Mouse (Mus musculus) liver, embryonic 14.5 days (tissue): ENCODE results near the gene Nr2f2. TPM values are rescaled to one million over a fixed set of nuclear protein-coding genes. Genes with fewer than 3 reads are reported as not detected.

ENCODE experiments used
- ATAC-seq: fragments of 200-750 bp; cut with Nextera tagmentation; 2 replicates; pipeline ENCODE4 v1.8.0; 2017; ENCODE audit warnings: moderate number of reproducible peaks, mild to moderate bottlenecking, moderate library complexity; ENCODE audit not compliant: insufficient read depth
- DNase-seq, 3 experiments: peaks; one replicate each; pipeline ENCODE4 v3.0.0-alpha.2; 2012 to 2013; ENCODE audit warnings: low read depth in 3 of 3, low spot score in 3 of 3
- H3K27ac ChIP-seq: fragments of 300-500 bp; sonication (generic); 2 replicates; pipeline ENCODE4 v1.5.1; 2014; ENCODE audit warnings: moderate library complexity, mild to moderate bottlenecking, control low read depth, inconsistent platforms
- H3K27me3 ChIP-seq: fragments of 300-500 bp; sonication (generic); 2 replicates; pipeline ENCODE4 v1.6.1; 2014; ENCODE audit warnings: mild to moderate bottlenecking, low read length, moderate library complexity; ENCODE audit not compliant: control insufficient read depth, insufficient read depth
- H3K36me3 ChIP-seq: fragments of 300-500 bp; sonication (generic); replicated peaks from 2 replicates; pipeline ENCODE4 v1.6.1; 2014; ENCODE audit warnings: low read depth; ENCODE audit not compliant: control insufficient read depth, insufficient read depth
- H3K4me1 ChIP-seq, 2 experiments: fragments of 200-500 bp in 1 of 2; fragments of 300-500 bp in 1 of 2; sonication (generic) in 1 of 2; replicated peaks; 2 replicates each; pipeline ENCODE4 v1.6.1; 2012 to 2014; ENCODE audit warnings: antibody characterized with exemption in 1 of 2, inconsistent platforms in 1 of 2, low read length in 1 of 2; ENCODE audit not compliant: control insufficient read depth in 2 of 2, insufficient read depth in 2 of 2
- H3K4me2 ChIP-seq: fragments of 300-500 bp; sonication (generic); 2 replicates; pipeline ENCODE4 v1.6.1; 2014; ENCODE audit warnings: low read depth, mild to moderate bottlenecking, control low read depth, moderate library complexity
- H3K4me3 ChIP-seq, 2 experiments: fragments of 200-500 bp in 1 of 2; fragments of 300-500 bp in 1 of 2; sonication (generic) in 1 of 2; 2 replicates each; pipeline ENCODE4 v1.5.1; 2012 to 2014; ENCODE audit warnings: low read depth in 2 of 2, low read length in 2 of 2, mild to moderate bottlenecking in 2 of 2, control low read depth in 1 of 2, inconsistent platforms in 1 of 2, moderate library complexity in 1 of 2; ENCODE audit not compliant: insufficient read depth in 1 of 2
- H3K9ac ChIP-seq: fragments of 300-500 bp; sonication (generic); replicated peaks from 2 replicates; pipeline ENCODE4 v1.6.1; 2014; ENCODE audit warnings: mild to moderate bottlenecking, control low read depth, moderate library complexity
- H3K9me3 ChIP-seq: fragments of 300-500 bp; sonication (generic); 2 replicates; pipeline ENCODE4 v1.6.1; 2016; ENCODE audit warnings: low read length, mixed read lengths; ENCODE audit not compliant: control insufficient read depth
- CTCF ChIP-seq: IDR thresholded peaks from 2 replicates; pipeline ENCODE4 v1.5.1; 2016; ENCODE audit warnings: antibody characterized with exemption, low read depth, control low read depth
- EP300 ChIP-seq: IDR thresholded peaks from 2 replicates; pipeline ENCODE4 v1.6.1; 2016; ENCODE audit warnings: antibody characterized with exemption, low read depth
- WGBS: fragments of 180-500 bp; shearing (Covaris S2); extraction: QIAGEN DNeasy Blood & Tissue Kit; methylation state at CpG from one replicate; pipeline ENCODE4 v1.1.7; 2014; ENCODE audit not compliant: insufficient replicate concordance; 5-methylcytosine and 5-hydroxymethylcytosine counted together
- polyA plus RNA-seq, 2 experiments: library from polyadenylated mRNA; depleted of rRNA in 1 of 2; stranded (reverse) in 1 of 2; unstranded in 1 of 2; fragments of >200 nt; fragmentation: Nextera tagmentation in 1 of 2; extraction: Ambion mirVana in 1 of 2; gene quantifications; 2 replicates each; pipeline versions ENCODE4 v1.2.1 to v1.2.3; 2012 to 2014

The Nr2f2 gene
- polyA plus RNA-seq, 2 experiments = 6.3 to 12.0 TPM

GRCm38 (mm10) chr7:70409890-70410289, 43.4 kb upstream of the Nr2f2 start:
- no peak overlapping the region for H3K4me3 ChIP-seq
- H3K9me3 ChIP-seq = no peaks in the 10 kb centered on the region
- H3K9ac ChIP-seq = no peak overlapping the region
- H3K36me3 ChIP-seq = no peaks in the 10 kb centered on the region
- DNase-seq = no peak
- WGBS = 63% methylated on average over 11 of the region's 11 CpGs
- no peak for ATAC-seq
- TF ChIP-seq EP300 (no peak), CTCF (no peak)
- H3K27me3 ChIP-seq = no peaks in the 10 kb centered on the region
- no peak overlapping the region for H3K4me2 ChIP-seq
- H3K27ac ChIP-seq = no peak overlapping the region
- no peaks in the 10 kb centered on the region for H3K4me1 ChIP-seq

- WGBS = 30% methylated on average over 3 of the region's 3 CpGs
- no peak for TF ChIP-seq CTCF
- no peak for TF ChIP-seq EP300
- Histone ChIP-seq H3K4me3 (no peak overlapping the region), H3K4me1 (no peaks in the 10 kb centered on the region), H3K4me2 (no peak overlapping the region), H3K36me3 (no peaks in the 10 kb centered on the region), H3K27me3 (no peaks in the 10 kb centered on the region), H3K27ac (no peak overlapping the region), H3K9me3 (no peaks in the 10 kb centered on the region), H3K9ac (no peak overlapping the region)
- ATAC-seq (no peak), DNase-seq (no peak)
Measured at GRCm38 (mm10) chr7:70408814-70409213, 42.3 kb upstream of the Nr2f2 start.

GRCm38 (mm10) chr7:70407123-70407522, 40.6 kb upstream of the Nr2f2 start:
- no peak for DNase-seq
- 73% methylated on average over 11 of the region's 11 CpGs for WGBS
- H3K27ac ChIP-seq = no peak overlapping the region
- TF ChIP-seq EP300 = no peak
- TF ChIP-seq CTCF = no peak
- no peak overlapping the region for H3K9ac ChIP-seq
- H3K4me3 ChIP-seq = no peak overlapping the region
- no peak overlapping the region for H3K4me2 ChIP-seq
- H3K9me3 ChIP-seq = no peaks in the 10 kb centered on the region
- ATAC-seq = no peak
- no peaks in the 10 kb centered on the region for H3K4me1 ChIP-seq
- H3K36me3 ChIP-seq = no peaks in the 10 kb centered on the region
- no peaks in the 10 kb centered on the region for H3K27me3 ChIP-seq

GRCm38 (mm10) chr7:70406527-70406926, 40.0 kb upstream of the Nr2f2 start:
- H3K27ac ChIP-seq = no peak overlapping the region
- H3K36me3 ChIP-seq = no peaks in the 10 kb centered on the region
- ATAC-seq (no peak), DNase-seq (no peak)
- H3K9ac ChIP-seq = no peak overlapping the region
- no peak overlapping the region for H3K4me2 ChIP-seq
- H3K9me3 ChIP-seq = no peaks in the 10 kb centered on the region
- no peak overlapping the region for H3K4me3 ChIP-seq
- TF ChIP-seq CTCF (no peak), EP300 (no peak)
- WGBS = 83% methylated on average over 11 of the region's 11 CpGs
- no peaks in the 10 kb centered on the region for H3K27me3 ChIP-seq
- H3K4me1 ChIP-seq = no peaks in the 10 kb centered on the region

- no peak overlapping the region for H3K27ac ChIP-seq
- no peak overlapping the region for H3K4me2 ChIP-seq
- no peak overlapping the region for H3K4me3 ChIP-seq
- no peaks in the 10 kb centered on the region for H3K36me3 ChIP-seq
- ATAC-seq = no peak
- DNase-seq = no peak
- no peaks in the 10 kb centered on the region for H3K27me3 ChIP-seq
- H3K9me3 ChIP-seq = no peaks in the 10 kb centered on the region
- no peaks in the 10 kb centered on the region for H3K4me1 ChIP-seq
- H3K9ac ChIP-seq = no peak overlapping the region
- 55% methylated on average over 2 of the region's 2 CpGs for WGBS
- no peak for TF ChIP-seq EP300
- TF ChIP-seq CTCF = no peak
Measured at GRCm38 (mm10) chr7:70405466-70405865, 38.9 kb upstream of the Nr2f2 start.
